25 mouse cellular contexts compared by ENCODE assay signal in genomic region chr5:124315941-124316340, GRCm38 (mm10). TPM values are rescaled to one million over a fixed set of nuclear protein-coding genes. Genes with fewer than 3 reads are reported as not detected.
DNase-seq lines count a peak whose midpoint lies in the region; ATAC-seq and TF ChIP-seq lines count a peak whose summit lies in the region.
"Had no signal": no experiment of that assay in that cellular context is flagged by ENCODE, and none has a peak within 500 bp of the region (broad histone marks: within the 10 kb centered on the region; RNA-seq: fewer than 3 reads in every experiment).

No protein-coding gene starts in this region.

- peak overlapping the region; percentile 74 for H3K27ac ChIP-seq in cerebellum, adult 2 months (ENCODE audit: insufficient read depth, low read length)
- no peak overlapping the region for H3K27ac ChIP-seq in kidney, embryonic 14.5 days (ENCODE audit: low read depth, low read length)
- H3K27ac ChIP-seq: embryonic facial prominence, embryonic 13.5 days; forebrain, embryonic 10.5 days; forebrain, embryonic 15.5 days; heart, adult 2 months; intestine, embryonic 15.5 days; liver, embryonic 14.5 days had no signal

- peak; percentile 34 for DNase-seq in testis, postnatal 10 days (ENCODE audit: low spot score)
- DNase-seq in testis, postnatal 14 days (ENCODE audit: low spot score) = no peak
- DNase-seq in cerebellum, adult 2 months = peak; percentile 89 to 94
- DNase-seq in cerebellum, postnatal 14 days = peak; percentile 70 to 85
- no peak for DNase-seq in adrenal gland, postnatal 14 days
- DNase-seq: B cell, adult 2 months; gastrocnemius, postnatal 36 days; heart, adult 2 months; kidney, adult 8-10 months; kidney, postnatal 10 days; layer of hippocampus, postnatal 36 days; liver; lung, adult 2 months; lung, postnatal 10 days; midbrain, embryonic 14.5 days; spleen, adult 18-20 months; thymus, postnatal 4 days had no signal

- no peaks in the 10 kb centered on the region for H3K9me3 ChIP-seq in kidney, embryonic 14.5 days (ENCODE audit: control insufficient read depth, low read length)
- H3K9me3 ChIP-seq: embryonic facial prominence, embryonic 13.5 days; forebrain, embryonic 15.5 days; intestine, embryonic 15.5 days had no signal

- peaks cover 22% of the 10 kb centered on the region for H3K4me1 ChIP-seq in cerebellum, adult 2 months (ENCODE audit: control insufficient read depth, insufficient read depth, low read length)
- H3K4me1 ChIP-seq in kidney, embryonic 14.5 days (ENCODE audit: control insufficient read depth, insufficient read depth, low read length) = no peaks in the 10 kb centered on the region
- H3K4me1 ChIP-seq: embryonic facial prominence, embryonic 13.5 days; forebrain, embryonic 10.5 days; forebrain, embryonic 15.5 days; intestine, embryonic 15.5 days had no signal

- peak overlapping the region; percentile 1 for H3K4me3 ChIP-seq in cerebellum, adult 2 months (replicated peaks; ENCODE audit: insufficient read depth, low read depth, low read length)
- no peak overlapping the region for H3K4me3 ChIP-seq in kidney, embryonic 14.5 days (ENCODE audit: low read length)
- H3K4me3 ChIP-seq: embryonic facial prominence, embryonic 13.5 days; forebrain, embryonic 10.5 days; forebrain, embryonic 15.5 days; heart, adult 2 months; heart, embryonic 12.5 days; intestine, embryonic 15.5 days had no signal

- TF ChIP-seq POLR2A in cerebellum, adult 2 months (IDR thresholded peaks at IDR 0.05; ENCODE audit: borderline replicate concordance, insufficient read depth, low read length) = no peak

- 9% methylated on average over 11 of the region's 11 CpGs for WGBS in cerebellum, adult 2 months
- 95% methylated on average over 11 of the region's 11 CpGs for WGBS in kidney, embryonic 14.5 days

- no peak for TF ChIP-seq CTCF in cerebellum, adult 2 months (IDR thresholded peaks at IDR 0.05; ENCODE audit: borderline replicate concordance, insufficient read depth, low read depth, low read length)

- peaks cover 72% of the 10 kb centered on the region for H3K36me3 ChIP-seq in kidney, embryonic 14.5 days (ENCODE audit: control insufficient read depth, insufficient read depth, low read length)

- H3K9ac ChIP-seq in kidney, embryonic 14.5 days (ENCODE audit: low read depth, low read length) = no peak overlapping the region
- H3K9ac ChIP-seq: embryonic facial prominence, embryonic 13.5 days; forebrain, embryonic 15.5 days; heart, embryonic 12.5 days; intestine, embryonic 15.5 days; liver, embryonic 14.5 days had no signal

- no peak overlapping the region for H3K4me2 ChIP-seq in kidney, embryonic 14.5 days (replicated peaks; ENCODE audit: low read depth, low read length)
- H3K4me2 ChIP-seq: embryonic facial prominence, embryonic 13.5 days; forebrain, embryonic 15.5 days; heart, embryonic 12.5 days; intestine, embryonic 15.5 days had no signal

- H3K27me3 ChIP-seq in cerebellum, adult 2 months (ENCODE audit: control insufficient read depth, insufficient read depth, low read length) = no peaks in the 10 kb centered on the region
- no peaks in the 10 kb centered on the region for H3K27me3 ChIP-seq in kidney, embryonic 14.5 days (ENCODE audit: control insufficient read depth, insufficient read depth, low read length)
- H3K27me3 ChIP-seq: embryonic facial prominence, embryonic 13.5 days; forebrain, embryonic 15.5 days; heart, embryonic 12.5 days; intestine, embryonic 15.5 days had no signal

- no peak for ATAC-seq in kidney, embryonic 14.5 days (ENCODE audit: low FRiP score, low TSS enrichment)
- ATAC-seq: forebrain, embryonic 15.5 days; hindbrain, embryonic 16.5 days; intestine, embryonic 15.5 days had no signal

RNA-seq across cellular contexts. Expression of gene Mphosph9, which starts 11.8 kb away (rescaled TPM):
- polyA plus RNA-seq in cerebellum, adult 2 months (2012; rRNA removed) = 27.2 and 32.6 TPM in 2 replicates
- 11.8 and 20.8 TPM in 2 replicates for polyA plus RNA-seq in kidney, embryonic 14.5 days (2014; fragmentation: Nextera tagmentation; extraction: Ambion mirVana)
- total RNA-seq in adrenal gland, postnatal 14 days (2021) = 6.6 and 7.7 TPM in 2 replicates

RNA-seq across cellular contexts. Expression of gene 2810006K23Rik, which starts 11.9 kb away (rescaled TPM):
- polyA plus RNA-seq in cerebellum, adult 2 months (2012; rRNA removed) = 10.5 and 12.0 TPM in 2 replicates
- 12.5 and 13.2 TPM in 2 replicates for polyA plus RNA-seq in kidney, embryonic 14.5 days (2014; fragmentation: Nextera tagmentation; extraction: Ambion mirVana)
- 12.9 and 13.7 TPM in 2 replicates for total RNA-seq in adrenal gland, postnatal 14 days (2021)

RNA-seq across cellular contexts. Expression of gene Cdk2ap1, which starts 46.9 kb away (rescaled TPM):
- polyA plus RNA-seq in cerebellum, adult 2 months (2012; rRNA removed) = 267 and 279 TPM in 2 replicates
- polyA plus RNA-seq in kidney, embryonic 14.5 days (2014; fragmentation: Nextera tagmentation; extraction: Ambion mirVana) = 62.3 and 87.0 TPM in 2 replicates
- total RNA-seq in adrenal gland, postnatal 14 days (2021) = 143 and 159 TPM in 2 replicates

Comparison
In these comparisons a context has a peak if more than half of its experiments do, and no peak if none do; other contexts are left out.
1. DNase-seq: peak in testis, postnatal 10 days (single experiment), cerebellum, adult 2 months (2 of 2) and cerebellum, postnatal 14 days (2 of 2); none in testis, postnatal 14 days (single experiment) and adrenal gland, postnatal 14 days (single experiment).